In the genomic region with DNA sequence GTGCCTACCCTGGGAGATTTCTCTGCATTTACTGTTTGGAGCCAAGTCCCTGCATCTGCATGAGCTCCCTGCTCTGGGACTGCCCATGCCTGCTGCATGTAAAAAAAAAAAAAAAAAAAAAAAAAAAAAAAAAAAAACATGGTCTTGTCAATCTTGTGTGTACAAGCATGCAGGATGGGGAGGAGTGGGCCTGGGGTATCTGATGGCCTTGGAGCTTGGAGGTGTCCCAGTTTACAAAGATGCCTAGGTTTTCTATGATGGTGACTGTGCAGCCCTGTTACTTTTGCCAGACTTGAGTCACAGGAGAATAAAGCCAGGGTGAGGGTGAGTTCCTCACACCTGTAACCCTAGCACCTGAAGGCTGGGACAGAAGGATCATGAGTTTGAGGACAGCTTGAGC, we compare ENCODE assay signal across 34 mouse cellular contexts.
"Had no signal": no experiment of that assay in that cellular context is flagged by ENCODE, and none has a peak within 500 bp of the region (broad histone marks: within the 10 kb centered on the region; RNA-seq: fewer than 3 reads in every experiment).

No protein-coding gene starts in this region.

- H3K9ac ChIP-seq: heart, embryonic 12.5 days; heart, embryonic 13.5 days; heart, embryonic 15.5 days; hindbrain, embryonic 12.5 days; hindbrain, embryonic 14.5 days; hindbrain, embryonic 15.5 days; intestine, embryonic 15.5 days; kidney, embryonic 15.5 days had no signal

- DNase-seq: heart, postnatal 10 days; heart, postnatal 14 days; heart, postnatal 36 days; heart, postnatal 4 days; kidney, adult 11 months; kidney, adult 2 months; kidney, adult 8-10 months; kidney, adult 9 months; kidney, postnatal 10 days; kidney, postnatal 14 days; kidney, postnatal 25 days; kidney, postnatal 36 days; kidney, postnatal 4 days; layer of hippocampus, adult 9-11 months; layer of hippocampus, postnatal 36 days had no signal

- H3K4me2 ChIP-seq: heart, embryonic 11.5 days; heart, embryonic 12.5 days; heart, embryonic 13.5 days; heart, embryonic 15.5 days; hindbrain, embryonic 12.5 days; hindbrain, embryonic 13.5 days; hindbrain, embryonic 14.5 days; hindbrain, embryonic 15.5 days; intestine, embryonic 15.5 days; kidney, embryonic 15.5 days had no signal

- H3K27ac ChIP-seq: heart, embryonic 13.5 days; heart, embryonic 15.5 days; hindbrain, embryonic 10.5 days; hindbrain, embryonic 12.5 days; hindbrain, embryonic 14.5 days; hindbrain, postnatal 0 days; kidney, postnatal 0 days; layer of hippocampus, adult 2 months; left cerebral cortex, adult 2 months had no signal

- H3K4me3 ChIP-seq: heart, embryonic 12.5 days; heart, embryonic 13.5 days; heart, embryonic 15.5 days; hindbrain, embryonic 10.5 days; hindbrain, embryonic 12.5 days; hindbrain, embryonic 13.5 days; hindbrain, embryonic 15.5 days; intestine, embryonic 15.5 days; kidney, embryonic 15.5 days; layer of hippocampus, adult 2 months; left cerebral cortex, adult 2 months had no signal

- H3K27me3 ChIP-seq: heart, embryonic 12.5 days; heart, embryonic 13.5 days; heart, embryonic 15.5 days; hindbrain, embryonic 12.5 days; hindbrain, embryonic 13.5 days; hindbrain, embryonic 15.5 days; intestine, embryonic 15.5 days; kidney, embryonic 15.5 days had no signal

- ATAC-seq: hindbrain, embryonic 16.5 days; hindbrain, postnatal 0 days; inflammation-experienced regulatory T-cells, adult 6 months; intestine, embryonic 16.5 days; intestine, postnatal 0 days had no signal

- H3K9me3 ChIP-seq: heart, embryonic 12.5 days; heart, embryonic 13.5 days; heart, embryonic 15.5 days; hindbrain, embryonic 10.5 days; hindbrain, embryonic 12.5 days; hindbrain, embryonic 13.5 days; hindbrain, embryonic 15.5 days; intestine, embryonic 15.5 days; kidney, embryonic 15.5 days had no signal
